Mouse (Mus musculus): ENCODE measurements at regions not wholly inside any gene's neighbourhood (a gene's known extent, or its start where the extent isn't known, plus 50 kb on each side); places are given as distances from the start of the nearest gene placed in this dataset.

DNA sequence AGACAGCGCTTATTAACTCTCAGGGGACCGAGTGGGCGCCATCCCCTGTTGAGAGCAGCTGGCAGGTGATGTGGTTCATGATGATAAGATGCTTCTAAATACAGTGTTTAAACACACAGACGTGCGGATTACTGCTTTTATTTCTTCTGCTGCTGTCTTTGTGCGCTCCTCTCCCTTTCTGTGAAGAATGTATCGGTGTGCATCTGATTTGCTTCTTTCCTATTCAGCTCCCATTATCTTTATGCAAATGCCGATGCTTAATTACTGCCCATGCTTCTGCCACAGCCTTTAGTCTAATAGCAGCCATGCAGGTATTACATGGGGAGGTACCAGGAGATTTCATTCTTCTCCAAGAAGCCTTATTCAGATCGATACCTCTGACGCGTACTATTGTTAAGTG lies 240.6 kb upstream of the Smlr1 start:
- Histone ChIP-seq H3K79me2 (ENCODE audit: control insufficient read depth, insufficient read depth, low read length) (no peaks in the 10 kb centered on the region), H3K27me3 (ENCODE audit: control insufficient read depth, insufficient read depth, low read length) (no peaks in the 10 kb centered on the region), H3K4me3 (ENCODE audit: insufficient read depth, low read depth, low read length) (no peak overlapping the region), H3K36me3 (ENCODE audit: control insufficient read depth, insufficient read depth, low read length) (no peaks in the 10 kb centered on the region), H3K4me1 (ENCODE audit: control insufficient read depth, insufficient read depth, low read length) (no peaks in the 10 kb centered on the region), H3K27ac (replicated peaks; ENCODE audit: insufficient read depth, low read depth, low read length) (no peak overlapping the region), H3K9ac (ENCODE audit: low read depth, low read length) (no peak overlapping the region)
- DNase-seq (ENCODE audit: extremely low read depth, low read depth, low spot score): no peak
- 93% methylated on average over 11 of the region's 11 CpGs for WGBS
- TF ChIP-seq POLR2A (IDR thresholded peaks at IDR 0.05; ENCODE audit: extremely low read depth, insufficient read depth, low read length): no peak
- no peak for TF ChIP-seq CTCF (IDR thresholded peaks at IDR 0.05; ENCODE audit: low read depth, low read length)

DNA sequence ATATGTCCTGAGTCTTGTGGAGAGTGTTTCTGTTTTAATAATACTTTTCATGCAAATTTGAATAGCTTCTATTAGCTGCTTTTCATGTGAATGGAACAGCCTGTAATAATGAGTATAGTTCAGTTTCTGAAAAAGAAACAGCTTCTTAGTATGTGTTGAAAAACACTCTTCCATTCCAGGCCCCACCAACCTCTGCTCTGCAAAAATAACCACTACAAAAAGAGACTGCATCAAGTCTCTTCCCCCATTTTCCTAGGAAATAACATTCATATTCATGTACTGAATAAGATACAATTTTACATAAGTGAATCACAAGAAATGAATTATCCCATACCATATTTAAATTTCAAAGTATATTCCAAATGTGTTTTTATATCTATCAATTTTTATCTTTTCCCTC lies 234.0 kb upstream of the Smlr1 start:
- no peaks in the 10 kb centered on the region for H3K27me3 ChIP-seq (ENCODE audit: control insufficient read depth, insufficient read depth, low read length)
- H3K79me2 ChIP-seq (ENCODE audit: control insufficient read depth, insufficient read depth, low read length): no peaks in the 10 kb centered on the region
- no peak overlapping the region for H3K9ac ChIP-seq (ENCODE audit: low read depth, low read length)
- no peaks in the 10 kb centered on the region for H3K36me3 ChIP-seq (ENCODE audit: control insufficient read depth, insufficient read depth, low read length)
- no peak for TF ChIP-seq POLR2A (IDR thresholded peaks at IDR 0.05; ENCODE audit: extremely low read depth, insufficient read depth, low read length)
- no peak for TF ChIP-seq CTCF (IDR thresholded peaks at IDR 0.05; ENCODE audit: low read depth, low read length)
- H3K4me3 ChIP-seq (ENCODE audit: insufficient read depth, low read depth, low read length): no peak overlapping the region
- DNase-seq (ENCODE audit: extremely low read depth, low read depth, low spot score): no peak
- no peaks in the 10 kb centered on the region for H3K4me1 ChIP-seq (ENCODE audit: control insufficient read depth, insufficient read depth, low read length)
- no peak overlapping the region for H3K27ac ChIP-seq (replicated peaks; ENCODE audit: insufficient read depth, low read depth, low read length)

DNA sequence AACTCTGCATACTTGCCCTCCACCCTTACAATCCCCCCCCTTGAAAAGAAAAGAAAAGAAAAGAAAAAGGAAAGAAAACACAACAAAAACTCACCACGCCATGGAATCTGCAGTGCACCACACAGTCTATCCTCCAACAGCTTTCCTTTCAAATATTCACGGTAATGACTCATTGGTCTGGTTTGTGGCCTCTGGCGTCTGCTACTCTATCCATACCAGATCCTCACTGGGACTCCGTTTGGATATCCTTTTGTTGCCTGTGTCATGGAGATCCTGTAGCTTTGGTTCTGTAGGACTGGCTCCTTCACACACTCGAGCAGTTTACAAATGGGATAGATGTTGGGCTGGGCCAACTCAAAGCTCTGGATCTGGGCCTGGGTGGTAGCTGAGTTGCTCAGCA lies 232.4 kb upstream of the Smlr1 start:
- H3K4me3 ChIP-seq (ENCODE audit: insufficient read depth, low read depth, low read length): no peak overlapping the region
- no peak overlapping the region for H3K9ac ChIP-seq (ENCODE audit: low read depth, low read length)
- no peak for TF ChIP-seq CTCF (IDR thresholded peaks at IDR 0.05; ENCODE audit: low read depth, low read length)
- TF ChIP-seq POLR2A (IDR thresholded peaks at IDR 0.05; ENCODE audit: extremely low read depth, insufficient read depth, low read length): no peak
- no peak overlapping the region for H3K27ac ChIP-seq (replicated peaks; ENCODE audit: insufficient read depth, low read depth, low read length)
- no peaks in the 10 kb centered on the region for H3K27me3 ChIP-seq (ENCODE audit: control insufficient read depth, insufficient read depth, low read length)
- no peaks in the 10 kb centered on the region for H3K36me3 ChIP-seq (ENCODE audit: control insufficient read depth, insufficient read depth, low read length)
- no peaks in the 10 kb centered on the region for H3K79me2 ChIP-seq (ENCODE audit: control insufficient read depth, insufficient read depth, low read length)
- DNase-seq (ENCODE audit: extremely low read depth, low read depth, low spot score): no peak
- WGBS: 89% methylated on average over 5 of the region's 5 CpGs
- no peaks in the 10 kb centered on the region for H3K4me1 ChIP-seq (ENCODE audit: control insufficient read depth, insufficient read depth, low read length)

DNA sequence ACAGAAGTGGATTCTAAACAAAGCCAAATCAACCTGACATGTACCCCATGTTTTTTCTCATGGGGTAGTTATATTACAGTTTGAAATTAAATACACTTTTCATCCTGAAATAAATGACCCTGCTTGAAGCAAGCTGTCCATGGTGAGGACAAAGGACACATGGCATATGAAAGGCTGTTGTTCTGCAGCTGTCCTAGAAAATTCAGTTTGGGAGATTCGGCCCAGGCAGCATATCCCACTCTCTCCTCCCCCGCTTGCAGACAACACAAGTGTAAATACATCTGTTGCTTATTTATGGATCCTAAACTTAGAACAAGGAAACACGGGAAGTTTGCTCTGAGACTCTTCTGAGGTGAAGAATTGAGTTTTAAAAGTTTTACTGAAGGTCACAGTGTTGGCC lies 218.2 kb upstream of the Smlr1 start:
- Histone ChIP-seq H3K4me1 (ENCODE audit: control insufficient read depth, insufficient read depth, low read length) (no peaks in the 10 kb centered on the region), H3K27ac (replicated peaks; ENCODE audit: insufficient read depth, low read depth, low read length) (no peak overlapping the region), H3K9ac (ENCODE audit: low read depth, low read length) (no peak overlapping the region), H3K36me3 (ENCODE audit: control insufficient read depth, insufficient read depth, low read length) (no peaks in the 10 kb centered on the region), H3K4me3 (ENCODE audit: insufficient read depth, low read depth, low read length) (no peak overlapping the region), H3K27me3 (ENCODE audit: control insufficient read depth, insufficient read depth, low read length) (no peaks in the 10 kb centered on the region), H3K79me2 (ENCODE audit: control insufficient read depth, insufficient read depth, low read length) (no peaks in the 10 kb centered on the region)
- no peak for TF ChIP-seq CTCF (IDR thresholded peaks at IDR 0.05; ENCODE audit: low read depth, low read length)
- no peak for TF ChIP-seq POLR2A (IDR thresholded peaks at IDR 0.05; ENCODE audit: extremely low read depth, insufficient read depth, low read length)
- WGBS: 82% methylated on average over 3 of the region's 3 CpGs
- no peak for DNase-seq (ENCODE audit: extremely low read depth, low read depth, low spot score)

DNA sequence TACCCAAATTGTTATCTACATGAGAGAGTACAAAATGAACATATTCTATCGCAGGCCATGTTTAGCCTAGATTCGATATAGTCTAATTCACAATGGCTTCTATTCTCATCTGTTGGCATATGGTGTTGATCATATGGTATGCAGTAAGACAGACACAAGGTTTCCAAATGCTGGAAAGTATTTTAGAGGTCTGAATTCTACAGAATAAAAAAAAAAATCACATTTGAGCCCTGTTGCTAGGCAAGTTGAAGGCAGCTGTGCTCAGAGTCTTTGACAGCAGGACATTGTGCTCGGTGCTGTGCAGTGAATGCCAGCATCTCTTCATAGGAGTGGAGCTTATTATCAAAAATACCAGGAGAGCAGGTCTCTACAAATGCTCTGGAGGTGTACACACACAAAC lies 206.6 kb upstream of the Smlr1 start:
- 92% methylated on average over 3 of the region's 3 CpGs for WGBS
- Histone ChIP-seq H3K27me3 (ENCODE audit: control insufficient read depth, insufficient read depth, low read length) (no peaks in the 10 kb centered on the region), H3K36me3 (ENCODE audit: control insufficient read depth, insufficient read depth, low read length) (no peaks in the 10 kb centered on the region), H3K79me2 (ENCODE audit: control insufficient read depth, insufficient read depth, low read length) (no peaks in the 10 kb centered on the region), H3K9ac (ENCODE audit: low read depth, low read length) (no peak overlapping the region), H3K4me1 (ENCODE audit: control insufficient read depth, insufficient read depth, low read length) (no peaks in the 10 kb centered on the region), H3K27ac (replicated peaks; ENCODE audit: insufficient read depth, low read depth, low read length) (no peak overlapping the region), H3K4me3 (ENCODE audit: insufficient read depth, low read depth, low read length) (no peak overlapping the region)
- no peak for TF ChIP-seq POLR2A (IDR thresholded peaks at IDR 0.05; ENCODE audit: extremely low read depth, insufficient read depth, low read length)
- no peak for TF ChIP-seq CTCF (IDR thresholded peaks at IDR 0.05; ENCODE audit: low read depth, low read length)
- no peak for DNase-seq (ENCODE audit: extremely low read depth, low read depth, low spot score)

DNA sequence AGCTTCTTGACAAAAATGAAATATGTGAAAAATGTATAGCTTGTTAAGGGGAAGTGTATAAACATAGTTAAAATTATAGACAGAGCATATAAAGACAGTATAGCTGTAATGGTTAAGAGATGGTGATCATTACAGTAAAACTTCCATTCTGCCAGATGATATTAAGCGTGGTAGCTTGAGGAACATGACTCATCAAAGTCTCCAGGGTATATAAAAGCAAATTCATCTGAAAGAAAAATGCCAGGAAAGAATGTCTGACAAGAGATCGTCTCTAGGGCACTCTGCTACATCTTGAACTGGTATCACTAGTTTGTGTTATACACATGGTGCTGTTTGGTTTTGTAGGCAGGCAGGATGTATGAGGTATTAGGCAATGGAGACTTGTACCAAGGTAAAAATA lies 204.9 kb upstream of the Smlr1 start:
- DNase-seq (ENCODE audit: extremely low read depth, low read depth, low spot score): no peak
- Histone ChIP-seq H3K27ac (replicated peaks; ENCODE audit: insufficient read depth, low read depth, low read length) (no peak overlapping the region), H3K4me3 (ENCODE audit: insufficient read depth, low read depth, low read length) (no peak overlapping the region), H3K27me3 (ENCODE audit: control insufficient read depth, insufficient read depth, low read length) (no peaks in the 10 kb centered on the region), H3K9ac (ENCODE audit: low read depth, low read length) (no peak overlapping the region), H3K4me1 (ENCODE audit: control insufficient read depth, insufficient read depth, low read length) (no peaks in the 10 kb centered on the region), H3K36me3 (ENCODE audit: control insufficient read depth, insufficient read depth, low read length) (no peaks in the 10 kb centered on the region), H3K79me2 (ENCODE audit: control insufficient read depth, insufficient read depth, low read length) (no peaks in the 10 kb centered on the region)
- TF ChIP-seq POLR2A (IDR thresholded peaks at IDR 0.05; ENCODE audit: extremely low read depth, insufficient read depth, low read length) (no peak), CTCF (IDR thresholded peaks at IDR 0.05; ENCODE audit: low read depth, low read length) (no peak)
- WGBS: 85% methylated on average over 2 of the region's 2 CpGs
